Mouse (Mus musculus): ENCODE results near the gene Mrpl47. TPM values are rescaled to one million over a fixed set of nuclear protein-coding genes. Genes with fewer than 3 reads are reported as not detected.
"Not testable (repeated sequence)": the region's sequence is repeated elsewhere in the genome, so short reads cannot be mapped to it uniquely, and the experiment has no call there.

The Mrpl47 gene
- total and polyA plus RNA-seq, 3 experiments, result 32.5 to 56.2 (median 48.8) TPM

DNA sequence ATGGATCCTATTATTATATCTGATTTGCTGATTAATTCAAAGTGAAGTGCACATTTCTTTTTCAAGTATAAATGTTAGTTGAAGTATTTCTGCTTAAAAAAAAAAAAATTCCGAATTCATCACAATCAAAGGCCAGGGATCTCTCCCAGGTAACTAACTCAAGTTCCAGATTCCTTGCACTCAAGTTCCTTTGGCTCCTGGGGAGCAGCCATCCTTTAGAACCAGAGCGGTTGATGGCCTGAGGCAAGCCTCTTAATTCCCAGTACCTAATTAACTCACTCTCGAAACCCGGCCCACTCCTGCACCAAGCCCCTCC is 29.4 kb downstream of the Mrpl47 start:
- H3K9me3 ChIP-seq (replicated peaks; ENCODE audit: low read length), result no peaks in the 10 kb centered on the region
- peaks cover 28% of the 10 kb centered on the region for H3K79me2 ChIP-seq (replicated peaks; ENCODE audit: control insufficient read depth, extremely low read depth, insufficient read depth, poor library complexity, severe bottlenecking)
- no peak for DNase-seq (ENCODE audit: extremely low read depth)
- H3K4me3 ChIP-seq (replicated peaks in 1 of 3; ENCODE audit: low read depth in 2 of 3, low read length in 2 of 3, poor library complexity in 1 of 3), result peak overlapping the region in 2 of 3 experiments; percentile 23 to 45
- in situ Hi-C loops (cut with MboI; ENCODE audit: low pct_ligation_motif_present, low pct_unique_long_range_greater_than_20kb, low sequenced_read_pairs) (loop anchor here (10.0 kb wide), 1 partner anchor 183 kb away; the partner anchor contains the start of gene Mfn1), dilution Hi-C loops (cut with MboI; ENCODE audit: extremely low pct_ligation_motif_present, extremely low pct_unique_long_range_greater_than_20kb, low sequenced_read_pairs) (no loop called here)
- H3K9ac ChIP-seq (ENCODE audit: insufficient read depth, low read depth), result no peak overlapping the region; the same call in 1 of the 2 replicates
- H3K27me3 ChIP-seq (replicated peaks), result no peaks in the 10 kb centered on the region
- TF ChIP-seq NELFE (IDR thresholded peaks at IDR 0.05; ENCODE audit: low read depth, low read length) (0 out of 2 replicates have a peak, but pooled peaks have one; percentile 60), TBP (conservative IDR thresholded peaks at IDR 0.05; ENCODE audit: low read depth, low read length) (no peak), IRF4 (IDR thresholded peaks at IDR 0.05; ENCODE audit: low read depth, low read length) (0 out of 2 replicates have a peak, but pooled peaks have one; percentile 57), PAX5 (IDR thresholded peaks at IDR 0.05; ENCODE audit: low read length) (no peak)
- peak overlapping the region; percentile 81; the same call in 1 of the 2 replicates for H3K4me2 ChIP-seq (ENCODE audit: insufficient read depth, low read depth, poor library complexity, severe bottlenecking)
- H3K4me1 ChIP-seq (ENCODE audit: control insufficient read depth in 1 of 2, insufficient read depth in 2 of 2), result peaks cover 5 to 27% of the 10 kb centered on the region in 2 experiments; a peak in 3 of 4 replicates
- no peak overlapping the region for H3K27ac ChIP-seq (ENCODE audit: insufficient read depth, low read depth)
- peaks cover 14 to 22% of the 10 kb centered on the region in 2 experiments for H3K36me3 ChIP-seq (replicated peaks in 1 of 2; ENCODE audit: control insufficient read depth in 1 of 2, insufficient read depth in 1 of 2, low read length in 1 of 2)

DNA sequence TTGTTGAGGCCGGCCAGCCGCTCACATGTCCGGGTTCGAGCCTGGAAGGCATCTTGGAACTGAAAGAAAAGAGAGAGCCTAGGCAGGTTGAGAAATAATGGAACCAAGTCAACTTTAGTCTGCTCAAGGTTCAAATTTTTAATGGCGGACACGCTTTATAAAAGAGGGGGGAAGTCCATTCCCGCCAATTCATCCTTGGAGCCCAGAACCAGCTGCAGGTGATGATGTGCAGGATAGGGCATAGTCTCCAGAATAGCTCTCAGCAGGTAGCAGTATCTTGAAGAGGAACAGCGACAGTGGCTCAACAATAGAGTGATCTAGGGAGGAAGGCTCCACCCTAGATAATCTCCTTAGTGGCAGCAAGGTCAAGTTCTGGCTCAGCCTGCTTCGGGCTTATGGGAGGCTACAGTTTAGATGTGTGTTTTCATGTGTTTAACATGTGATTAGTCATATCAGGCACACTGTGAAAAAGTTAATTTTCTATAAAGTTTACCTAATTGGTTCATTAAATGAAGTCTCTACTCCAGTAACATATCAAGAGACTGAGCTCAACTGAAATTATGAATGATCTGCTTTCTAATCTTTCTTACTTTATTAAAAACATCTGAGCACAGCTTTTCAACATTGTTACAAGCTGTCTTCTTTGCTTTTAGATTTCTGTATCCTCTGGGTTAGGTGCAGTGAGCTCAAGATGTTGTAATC is 31.6 kb downstream of the Mrpl47 start, which contains the start of gene Actl6a:
Gene Actl6a, plus strand, starts transcription at position 652 of the 702 bp plus-strand sequence.
- dilution Hi-C loops (cut with MboI; ENCODE audit: extremely low pct_ligation_motif_present, extremely low pct_unique_long_range_greater_than_20kb, low sequenced_read_pairs); H3K9me3 ChIP-seq (replicated peaks; ENCODE audit: low read length); H3K4me2 ChIP-seq (ENCODE audit: insufficient read depth, low read depth, poor library complexity, severe bottlenecking); H3K27me3 ChIP-seq (replicated peaks); H3K4me3 ChIP-seq (replicated peaks in 1 of 3; ENCODE audit: low read depth in 2 of 3, low read length in 2 of 3, poor library complexity in 1 of 3); H3K36me3 ChIP-seq (replicated peaks in 1 of 2; ENCODE audit: control insufficient read depth in 1 of 2, insufficient read depth in 1 of 2, low read length in 1 of 2); H3K9ac ChIP-seq (ENCODE audit: insufficient read depth, low read depth); DNase-seq (ENCODE audit: extremely low read depth); H3K27ac ChIP-seq (ENCODE audit: insufficient read depth, low read depth): not testable (repeated sequence)
- Histone ChIP-seq H3K79me2 (replicated peaks; ENCODE audit: control insufficient read depth, extremely low read depth, insufficient read depth, poor library complexity, severe bottlenecking) (peaks cover 16% of the 10 kb centered on the region), H3K4me1 (ENCODE audit: control insufficient read depth in 1 of 2, insufficient read depth in 2 of 2) (peaks cover 5 to 22% of the 10 kb centered on the region in 2 experiments; a peak in 3 of 4 replicates)
- in situ Hi-C loops (cut with MboI; ENCODE audit: low pct_ligation_motif_present, low pct_unique_long_range_greater_than_20kb, low sequenced_read_pairs), result loop anchor here (10.0 kb wide), 1 partner anchor 181 kb away; the partner anchor contains the start of gene Mfn1

DNA sequence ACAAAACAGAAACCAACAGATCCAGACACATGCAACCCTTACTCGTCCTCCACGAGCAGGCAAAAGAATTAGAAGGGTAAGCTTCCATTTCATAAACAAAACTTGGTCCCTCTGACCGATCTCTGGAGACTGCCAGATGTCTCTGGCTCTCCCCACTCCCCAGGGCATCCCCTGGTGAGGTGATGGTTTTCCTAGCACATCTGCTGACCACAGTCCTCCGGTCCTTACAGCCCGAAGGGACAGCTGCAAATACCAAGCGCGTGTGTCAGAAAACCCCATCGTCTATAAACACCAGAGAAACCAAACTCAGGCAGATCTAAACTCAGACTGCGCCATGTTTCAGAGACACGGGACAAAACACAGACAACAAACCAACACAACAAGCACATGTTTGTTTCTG is 32.8 kb downstream of the Mrpl47 start:
- H3K27me3 ChIP-seq (replicated peaks); H3K9me3 ChIP-seq (replicated peaks; ENCODE audit: low read length); H3K79me2 ChIP-seq (replicated peaks; ENCODE audit: control insufficient read depth, extremely low read depth, insufficient read depth, poor library complexity, severe bottlenecking); dilution Hi-C loops (cut with MboI; ENCODE audit: extremely low pct_ligation_motif_present, extremely low pct_unique_long_range_greater_than_20kb, low sequenced_read_pairs); H3K36me3 ChIP-seq (replicated peaks in 1 of 2; ENCODE audit: control insufficient read depth in 1 of 2, insufficient read depth in 1 of 2, low read length in 1 of 2): not testable (repeated sequence)
- H3K4me2 ChIP-seq (ENCODE audit: insufficient read depth, low read depth, poor library complexity, severe bottlenecking), result peak overlapping the region; percentile 72
- DNase-seq (ENCODE audit: extremely low read depth), result peak; percentile 55
- peaks cover 5 to 12% of the 10 kb centered on the region in 2 experiments; a peak in 3 of 4 replicates for H3K4me1 ChIP-seq (ENCODE audit: control insufficient read depth in 1 of 2, insufficient read depth in 2 of 2)
- in situ Hi-C loops (cut with MboI; ENCODE audit: low pct_ligation_motif_present, low pct_unique_long_range_greater_than_20kb, low sequenced_read_pairs), result loop anchor here (10.0 kb wide), 1 partner anchor 180 kb away; the partner anchor contains the start of gene Mfn1
- TF ChIP-seq MAX (IDR thresholded peaks at IDR 0.05; ENCODE audit: low read length) (0 out of 2 replicates have a peak, but pooled peaks have one; percentile 31), EP300 (IDR thresholded peaks at IDR 0.05; ENCODE audit: low read length) (peak; percentile 52), MEF2A (IDR thresholded peaks at IDR 0.05; ENCODE audit: borderline replicate concordance, low read depth, low read length) (peak; percentile 44; the same call in 1 of the 2 replicates), BHLHE40 (IDR thresholded peaks at IDR 0.05; ENCODE audit: low read depth, low read length) (peak; percentile 63), ETS1 (conservative IDR thresholded peaks at IDR 0.05; ENCODE audit: low read depth, low read length) (peak; percentile 54; the same call in 1 of the 2 replicates), TCF12 (IDR thresholded peaks at IDR 0.05; ENCODE audit: low read depth, low read length) (peak; percentile 78)
- H3K9ac ChIP-seq (ENCODE audit: insufficient read depth, low read depth), result peak overlapping the region; percentile 15; the same call in 1 of the 2 replicates
- peak overlapping the region; percentile 8; the same call in 1 of the 2 replicates for H3K27ac ChIP-seq (ENCODE audit: insufficient read depth, low read depth)
- H3K4me3 ChIP-seq (replicated peaks in 1 of 3; ENCODE audit: low read depth in 2 of 3, low read length in 2 of 3, poor library complexity in 1 of 3), result peak overlapping the region in 2 of 3 experiments; percentile 10 to 36

Data from CH12.LX (cell line).